Mouse (Mus musculus): ENCODE measurements at regions not wholly inside any gene's neighbourhood (a gene's known extent, or its start where the extent isn't known, plus 50 kb on each side); places are given as distances from the start of the nearest gene placed in this dataset.

- no peak for DNase-seq (ENCODE audit: low read depth, low spot score)
Measured at GRCm38 (mm10) chr14:25173873-25174272, 285.1 kb upstream of the Zmiz1 start.

GRCm38 (mm10) chr14:25174402-25174801 is 284.6 kb upstream of the Zmiz1 start:
- no peak for DNase-seq (ENCODE audit: low read depth, low spot score)

- no peak for DNase-seq (ENCODE audit: low read depth, low spot score)
Measured at GRCm38 (mm10) chr14:25176206-25176605, 282.8 kb upstream of the Zmiz1 start.

- DNase-seq (ENCODE audit: low read depth, low spot score) = no peak
Measured at GRCm38 (mm10) chr14:25180126-25180525, 278.9 kb upstream of the Zmiz1 start.

- DNase-seq (ENCODE audit: low read depth, low spot score) = no peak
Measured at GRCm38 (mm10) chr14:25181406-25181805, 277.6 kb upstream of the Zmiz1 start.

GRCm38 (mm10) chr14:25184042-25184441 is 274.9 kb upstream of the Zmiz1 start:
- DNase-seq (ENCODE audit: low read depth, low spot score) = no peak

GRCm38 (mm10) chr14:25184875-25185274 is 274.1 kb upstream of the Zmiz1 start:
- DNase-seq (ENCODE audit: low read depth, low spot score) = no peak

- DNase-seq (ENCODE audit: low read depth, low spot score) = peak; percentile 7
Measured at GRCm38 (mm10) chr14:25185556-25185958, 273.4 kb upstream of the Zmiz1 start.

GRCm38 (mm10) chr14:25185959-25186771 is 272.8 kb upstream of the Zmiz1 start:
- no peak for DNase-seq (ENCODE audit: low read depth, low spot score)

- DNase-seq (ENCODE audit: low read depth, low spot score) = no peak
Measured at GRCm38 (mm10) chr14:25187715-25188114, 271.3 kb upstream of the Zmiz1 start.

- DNase-seq (ENCODE audit: low read depth, low spot score) = no peak
Measured at GRCm38 (mm10) chr14:25189256-25189655, 269.7 kb upstream of the Zmiz1 start.

GRCm38 (mm10) chr14:25190680-25191270 is 268.2 kb upstream of the Zmiz1 start:
- DNase-seq (ENCODE audit: low read depth, low spot score) = no peak

GRCm38 (mm10) chr14:25196820-25197219 is 262.2 kb upstream of the Zmiz1 start:
- no peak for DNase-seq (ENCODE audit: low read depth, low spot score)

GRCm38 (mm10) chr14:25199900-25200299 is 259.1 kb upstream of the Zmiz1 start:
- no peak for DNase-seq (ENCODE audit: low read depth, low spot score)

- no peak for DNase-seq (ENCODE audit: low read depth, low spot score)
Measured at GRCm38 (mm10) chr14:25200656-25201179, 258.3 kb upstream of the Zmiz1 start.

- DNase-seq (ENCODE audit: low read depth, low spot score) = no peak
Measured at GRCm38 (mm10) chr14:25202312-25202711, 256.7 kb upstream of the Zmiz1 start.

GRCm38 (mm10) chr14:25204091-25204490 is 254.9 kb upstream of the Zmiz1 start:
- DNase-seq (ENCODE audit: low read depth, low spot score) = no peak

GRCm38 (mm10) chr14:25206855-25207254 is 252.1 kb upstream of the Zmiz1 start:
- DNase-seq (ENCODE audit: low read depth, low spot score) = no peak

GRCm38 (mm10) chr14:25207422-25207821 is 251.6 kb upstream of the Zmiz1 start:
- no peak for DNase-seq (ENCODE audit: low read depth, low spot score)

GRCm38 (mm10) chr14:25208221-25209056 is 250.5 kb upstream of the Zmiz1 start:
- no peak for DNase-seq (ENCODE audit: low read depth, low spot score)

GRCm38 (mm10) chr14:25213056-25213455 is 245.9 kb upstream of the Zmiz1 start:
- DNase-seq (ENCODE audit: low read depth, low spot score) = no peak

- no peak for DNase-seq (ENCODE audit: low read depth, low spot score)
Measured at GRCm38 (mm10) chr14:25223091-25223490, 235.9 kb upstream of the Zmiz1 start.

Measured in R1 (cell line).